Mouse (Mus musculus): ENCODE results near the gene Ankrd11. TPM values are rescaled to one million over a fixed set of nuclear protein-coding genes. Genes with fewer than 3 reads are reported as not detected.

Ankrd11 gene
- polyA plus RNA-seq, 1 experiment = 77.7 TPM

DNA sequence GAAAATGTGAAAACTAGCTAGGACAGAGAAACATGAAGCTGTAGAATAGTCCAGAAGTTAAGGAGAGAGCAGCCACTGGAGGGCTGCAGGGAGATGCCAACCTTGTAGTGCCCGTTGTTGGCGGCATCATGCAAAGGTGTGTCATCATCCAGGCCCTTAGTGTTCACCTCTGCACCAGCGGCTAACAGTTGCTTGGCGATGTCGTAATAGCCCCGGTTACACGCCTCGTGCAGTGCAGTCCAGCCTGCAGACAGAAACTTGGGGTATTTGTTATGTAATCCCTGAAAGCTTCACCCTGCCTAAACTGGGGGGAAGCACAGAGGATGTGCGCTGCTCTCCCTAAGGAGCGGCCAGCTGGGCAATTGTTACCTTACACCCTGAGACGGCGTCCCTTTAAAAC lies 143.6 kb downstream of the Ankrd11 start:
- H3K4me3 ChIP-seq (ENCODE audit: extremely low read depth, insufficient read depth, insufficient read length) = no peak overlapping the region
- no peaks in the 10 kb centered on the region for H3K4me1 ChIP-seq (ENCODE audit: control insufficient read depth, insufficient read depth, insufficient read length)
- TF ChIP-seq CTCF (IDR thresholded peaks at IDR 0.05; ENCODE audit: extremely low read depth, insufficient read depth, insufficient read length, insufficient replicate concordance) (no peak), POLR2A (IDR thresholded peaks at IDR 0.05; ENCODE audit: low read depth, low read length) (no peak)
- 93% methylated on average over 12 of the region's 12 CpGs for WGBS
- H3K36me3 ChIP-seq (ENCODE audit: control insufficient read depth, insufficient read depth, low read length) = peaks cover 50% of the 10 kb centered on the region
- no peaks in the 10 kb centered on the region for H3K27me3 ChIP-seq (ENCODE audit: control insufficient read depth, insufficient read depth, low read length)
- no peak for DNase-seq (ENCODE audit: low read depth in 1 of 2, low spot score in 2 of 2)
- no peak overlapping the region for H3K27ac ChIP-seq (ENCODE audit: insufficient read depth, low read length)

DNA sequence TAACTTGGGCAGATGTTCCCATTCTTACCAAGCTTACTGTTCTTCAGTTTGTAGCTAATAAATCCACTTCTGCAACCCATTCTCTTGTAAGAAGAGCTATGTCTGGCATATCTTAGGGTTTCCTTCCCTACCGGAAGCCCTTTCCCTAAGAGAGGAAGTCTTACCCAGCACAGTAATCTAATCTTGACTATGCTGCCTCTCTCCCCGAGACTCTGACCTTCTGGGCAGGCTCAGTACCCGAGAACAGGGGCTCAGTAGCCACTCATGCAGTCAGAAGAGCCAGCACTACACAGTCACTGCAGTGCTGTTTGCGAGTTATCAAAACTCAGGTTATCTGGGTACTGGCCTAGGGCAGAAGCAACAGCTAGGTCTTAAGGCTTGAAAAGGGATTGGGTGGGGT lies 144.1 kb downstream of the Ankrd11 start:
- Histone ChIP-seq H3K27ac (ENCODE audit: insufficient read depth, low read length) (no peak overlapping the region), H3K4me3 (ENCODE audit: extremely low read depth, insufficient read depth, insufficient read length) (no peak overlapping the region), H3K36me3 (ENCODE audit: control insufficient read depth, insufficient read depth, low read length) (peaks cover 55% of the 10 kb centered on the region), H3K27me3 (ENCODE audit: control insufficient read depth, insufficient read depth, low read length) (no peaks in the 10 kb centered on the region), H3K4me1 (ENCODE audit: control insufficient read depth, insufficient read depth, insufficient read length) (no peaks in the 10 kb centered on the region)
- TF ChIP-seq POLR2A (IDR thresholded peaks at IDR 0.05; ENCODE audit: low read depth, low read length) (no peak), CTCF (IDR thresholded peaks at IDR 0.05; ENCODE audit: extremely low read depth, insufficient read depth, insufficient read length, insufficient replicate concordance) (no peak)
- no peak for DNase-seq (ENCODE audit: low read depth in 1 of 2, low spot score in 2 of 2)
- WGBS = 82% methylated on average over 4 of the region's 4 CpGs

DNA sequence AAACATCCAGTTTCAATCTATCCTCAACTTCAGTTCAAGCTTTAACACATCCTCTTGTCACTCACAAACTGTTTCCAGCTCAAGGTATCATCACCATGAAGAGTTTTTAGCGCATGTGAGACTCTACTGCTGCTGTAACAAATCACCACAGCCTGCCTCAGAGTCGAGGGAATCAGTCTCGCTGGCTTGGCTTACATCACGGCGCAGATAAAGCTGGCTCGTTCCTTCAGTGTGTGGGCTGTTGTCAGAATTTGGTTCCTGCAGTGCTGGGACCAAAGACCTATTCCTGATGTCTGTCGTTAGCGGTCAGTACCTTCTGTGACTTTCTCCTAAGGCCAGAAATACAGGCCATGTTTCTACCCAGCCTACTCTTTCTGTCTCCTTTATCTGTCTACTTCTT lies 144.9 kb downstream of the Ankrd11 start:
- no peak overlapping the region for H3K4me3 ChIP-seq (ENCODE audit: extremely low read depth, insufficient read depth, insufficient read length)
- no peak for DNase-seq (ENCODE audit: low read depth in 1 of 2, low spot score in 2 of 2)
- H3K27ac ChIP-seq (ENCODE audit: insufficient read depth, low read length) = no peak overlapping the region
- H3K4me1 ChIP-seq (ENCODE audit: control insufficient read depth, insufficient read depth, insufficient read length) = no peaks in the 10 kb centered on the region
- H3K36me3 ChIP-seq (ENCODE audit: control insufficient read depth, insufficient read depth, low read length) = peaks cover 61% of the 10 kb centered on the region
- no peak for TF ChIP-seq POLR2A (IDR thresholded peaks at IDR 0.05; ENCODE audit: low read depth, low read length)
- no peak for TF ChIP-seq CTCF (IDR thresholded peaks at IDR 0.05; ENCODE audit: extremely low read depth, insufficient read depth, insufficient read length, insufficient replicate concordance)
- no peaks in the 10 kb centered on the region for H3K27me3 ChIP-seq (ENCODE audit: control insufficient read depth, insufficient read depth, low read length)
- WGBS = 93% methylated on average over 8 of the region's 8 CpGs

DNA sequence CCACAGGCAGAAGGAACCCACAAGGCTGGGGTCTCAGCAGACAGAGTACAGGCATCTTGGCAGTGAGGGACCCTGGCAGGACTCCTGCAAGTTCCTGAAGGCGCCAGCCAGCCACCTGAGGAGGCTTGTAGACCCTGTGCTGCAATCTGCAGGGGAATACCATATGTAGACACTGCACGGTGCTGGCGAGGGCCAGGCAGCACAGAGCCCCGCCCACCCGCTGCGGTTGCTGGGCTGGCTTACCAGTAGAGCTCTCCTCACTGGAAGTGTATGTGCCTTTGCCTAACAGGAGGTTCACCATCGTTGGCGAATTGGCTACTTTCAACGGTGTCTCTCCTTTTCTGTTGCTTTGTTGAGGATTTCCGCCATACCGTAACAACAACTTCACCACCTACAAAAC lies 145.8 kb downstream of the Ankrd11 start:
- Histone ChIP-seq H3K36me3 (ENCODE audit: control insufficient read depth, insufficient read depth, low read length) (peaks cover 70% of the 10 kb centered on the region), H3K4me3 (ENCODE audit: extremely low read depth, insufficient read depth, insufficient read length) (no peak overlapping the region), H3K27me3 (ENCODE audit: control insufficient read depth, insufficient read depth, low read length) (no peaks in the 10 kb centered on the region), H3K4me1 (ENCODE audit: control insufficient read depth, insufficient read depth, insufficient read length) (no peaks in the 10 kb centered on the region), H3K27ac (ENCODE audit: insufficient read depth, low read length) (no peak overlapping the region)
- no peak for DNase-seq (ENCODE audit: low read depth in 1 of 2, low spot score in 2 of 2)
- no peak for TF ChIP-seq POLR2A (IDR thresholded peaks at IDR 0.05; ENCODE audit: low read depth, low read length)
- TF ChIP-seq CTCF (IDR thresholded peaks at IDR 0.05; ENCODE audit: extremely low read depth, insufficient read depth, insufficient read length, insufficient replicate concordance) = no peak
- 95% methylated on average over 11 of the region's 11 CpGs for WGBS

DNA sequence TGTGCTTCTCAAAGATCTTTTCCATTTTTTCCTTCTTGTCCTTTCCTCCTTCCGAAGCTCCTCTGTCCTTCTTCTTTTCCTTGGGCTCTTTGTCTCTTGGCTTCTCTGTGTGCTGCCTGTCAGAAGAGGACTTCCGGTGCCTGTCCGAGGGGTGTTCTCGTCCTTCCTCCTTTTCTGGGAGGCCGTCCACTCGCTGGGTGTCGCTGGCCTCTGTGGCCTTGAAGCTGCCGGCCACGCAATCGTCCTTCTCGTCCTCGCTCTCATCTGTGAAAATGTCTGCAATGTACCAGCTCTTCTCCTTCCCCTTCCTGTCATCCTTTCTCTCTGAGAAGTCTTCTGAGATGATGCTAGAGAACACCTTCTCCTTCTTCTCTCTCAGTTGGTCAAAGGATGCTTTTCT lies 148.6 kb downstream of the Ankrd11 start:
- no peak for DNase-seq (ENCODE audit: low read depth in 1 of 2, low spot score in 2 of 2)
- no peak for TF ChIP-seq CTCF (IDR thresholded peaks at IDR 0.05; ENCODE audit: extremely low read depth, insufficient read depth, insufficient read length, insufficient replicate concordance)
- H3K4me3 ChIP-seq (ENCODE audit: extremely low read depth, insufficient read depth, insufficient read length) = no peak overlapping the region
- H3K36me3 ChIP-seq (ENCODE audit: control insufficient read depth, insufficient read depth, low read length) = peaks cover 81% of the 10 kb centered on the region
- WGBS = 91% methylated on average over 12 of the region's 12 CpGs
- no peaks in the 10 kb centered on the region for H3K27me3 ChIP-seq (ENCODE audit: control insufficient read depth, insufficient read depth, low read length)
- no peak overlapping the region for H3K27ac ChIP-seq (ENCODE audit: insufficient read depth, low read length)
- no peaks in the 10 kb centered on the region for H3K4me1 ChIP-seq (ENCODE audit: control insufficient read depth, insufficient read depth, insufficient read length)

DNA sequence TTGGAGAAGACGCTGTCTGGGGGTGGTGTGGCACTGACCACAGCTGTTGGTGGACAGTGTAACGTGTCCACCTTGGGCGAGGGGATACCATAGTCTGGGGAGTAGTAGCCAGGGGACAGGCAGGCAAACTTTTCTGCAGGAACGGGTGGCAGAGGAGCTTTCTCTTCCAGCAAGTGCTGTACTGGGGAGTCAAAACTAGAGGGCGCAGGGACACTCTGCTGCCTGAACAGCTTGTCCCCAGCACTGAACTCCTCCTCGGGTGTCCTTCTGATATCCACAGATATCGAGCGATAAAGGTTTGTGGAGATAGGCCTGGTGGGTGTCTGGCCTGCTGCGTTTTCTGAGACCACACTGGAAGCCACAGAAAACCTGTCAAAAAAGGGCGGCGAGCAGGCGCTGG lies 150.6 kb downstream of the Ankrd11 start:
- Histone ChIP-seq H3K27me3 (ENCODE audit: control insufficient read depth, insufficient read depth, low read length) (no peaks in the 10 kb centered on the region), H3K4me3 (ENCODE audit: extremely low read depth, insufficient read depth, insufficient read length) (no peak overlapping the region), H3K36me3 (ENCODE audit: control insufficient read depth, insufficient read depth, low read length) (peaks cover 85% of the 10 kb centered on the region), H3K4me1 (ENCODE audit: control insufficient read depth, insufficient read depth, insufficient read length) (no peaks in the 10 kb centered on the region), H3K27ac (ENCODE audit: insufficient read depth, low read length) (no peak overlapping the region)
- 91% methylated on average over 12 of the region's 12 CpGs for WGBS
- DNase-seq (ENCODE audit: low read depth in 1 of 2, low spot score in 2 of 2) = no peak
- TF ChIP-seq CTCF (IDR thresholded peaks at IDR 0.05; ENCODE audit: extremely low read depth, insufficient read depth, insufficient read length, insufficient replicate concordance) = no peak
- no peak for TF ChIP-seq POLR2A (IDR thresholded peaks at IDR 0.05; ENCODE audit: low read depth, low read length)

DNA sequence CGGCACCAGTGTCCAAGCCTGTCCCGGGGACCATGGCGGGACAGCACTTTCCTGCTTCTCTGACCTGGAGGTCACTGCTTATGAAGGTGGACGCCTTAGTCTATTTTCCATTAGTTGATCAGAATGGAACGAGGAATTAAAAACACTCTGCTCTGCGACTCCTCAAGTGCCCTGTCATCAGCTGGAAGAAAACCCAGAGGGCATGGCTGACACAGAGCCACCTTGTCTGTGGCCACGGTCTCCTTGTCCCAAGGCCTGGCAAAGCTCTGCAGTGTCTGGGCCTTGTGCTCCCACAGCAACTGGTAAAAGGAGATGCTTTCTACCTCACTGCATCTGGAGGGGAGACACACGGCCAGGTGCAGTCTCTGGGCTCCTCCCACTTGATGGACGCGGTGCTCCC lies 158.4 kb downstream of the Ankrd11 start:
- Histone ChIP-seq H3K36me3 (ENCODE audit: control insufficient read depth, insufficient read depth, low read length) (peaks cover 51% of the 10 kb centered on the region), H3K4me3 (ENCODE audit: extremely low read depth, insufficient read depth, insufficient read length) (no peak overlapping the region)
- 94% methylated on average over 10 of the region's 10 CpGs for WGBS

More for the DNA sequence above, 158.4 kb downstream of the Ankrd11 start:
- Histone ChIP-seq H3K27ac (ENCODE audit: insufficient read depth, low read length) (no peak overlapping the region), H3K27me3 (ENCODE audit: control insufficient read depth, insufficient read depth, low read length) (no peaks in the 10 kb centered on the region), H3K4me1 (ENCODE audit: control insufficient read depth, insufficient read depth, insufficient read length) (no peaks in the 10 kb centered on the region)
- TF ChIP-seq POLR2A (IDR thresholded peaks at IDR 0.05; ENCODE audit: low read depth, low read length) (no peak), CTCF (IDR thresholded peaks at IDR 0.05; ENCODE audit: extremely low read depth, insufficient read depth, insufficient read length, insufficient replicate concordance) (no peak)
- DNase-seq (ENCODE audit: low read depth in 1 of 2, low spot score in 2 of 2) = no peak

Measured in spleen, adult 2 months (tissue).